In the genomic region with DNA sequence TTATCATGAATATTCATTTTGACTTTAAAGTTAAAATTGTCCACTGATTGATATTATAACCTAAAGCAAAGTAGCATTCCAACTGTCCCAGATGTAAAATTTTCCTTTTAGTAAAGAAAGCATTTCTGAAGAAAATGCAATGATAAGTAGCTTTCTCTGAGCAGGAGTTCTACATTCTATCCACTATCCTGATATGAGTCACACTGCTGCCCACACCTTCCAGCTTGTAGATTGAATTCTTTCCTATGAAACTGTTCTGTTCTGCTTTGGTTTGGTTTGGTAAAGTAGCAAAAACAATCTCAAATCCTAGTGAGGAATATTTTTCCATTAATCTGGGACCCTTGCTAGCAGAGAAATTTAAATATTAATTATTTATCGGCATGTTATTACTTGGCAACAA, we compare ENCODE assay signal across 22 mouse cellular contexts.
DNase-seq lines count a peak whose midpoint lies in the region; ATAC-seq lines count a peak whose summit lies in the region.
"Had no signal": no experiment of that assay in that cellular context is flagged by ENCODE, and none has a peak within 500 bp of the region (broad histone marks: within the 10 kb centered on the region; RNA-seq: fewer than 3 reads in every experiment).

No protein-coding gene starts in this region.

- H3K36me3 ChIP-seq in forebrain, embryonic 12.5 days (replicated peaks), result no peaks in the 10 kb centered on the region
- H3K36me3 ChIP-seq: embryonic facial prominence, embryonic 12.5 days; embryonic facial prominence, embryonic 15.5 days; forebrain, embryonic 15.5 days; hindbrain, embryonic 12.5 days; hindbrain, embryonic 15.5 days had no signal

- no peaks in the 10 kb centered on the region for H3K27me3 ChIP-seq in forebrain, embryonic 12.5 days
- H3K27me3 ChIP-seq: embryonic facial prominence, embryonic 12.5 days; embryonic facial prominence, embryonic 15.5 days; forebrain, embryonic 15.5 days; hindbrain, embryonic 12.5 days; hindbrain, embryonic 15.5 days had no signal

- 95% methylated on average over 1 of the region's 1 CpGs for WGBS in forebrain, embryonic 12.5 days

- peak; percentile 11 for DNase-seq in left cerebral cortex, adult 11 months (ENCODE audit: low spot score)
- no peak for DNase-seq in left cerebral cortex, postnatal 4 days
- DNase-seq in right cerebral cortex, adult 18-20 months, result peak; percentile 21
- DNase-seq in right cerebral cortex, postnatal 14 days, result no peak
- peak; percentile 64 for DNase-seq in brain, adult 2 months (ENCODE audit: low read depth, low spot score)
- DNase-seq: adrenal gland, adult 8-10 months; adrenal gland, postnatal 25 days; cerebellum, adult 18-20 months; cerebellum, adult 9-10 months; cerebellum, postnatal 14 days; gastrocnemius, adult 2 months; gastrocnemius, postnatal 14 days; heart, adult 11 months had no signal

- intact Hi-C loops in left cerebral cortex, postnatal 4 days (cut with DNase I), result no loop called here

- H3K4me1 ChIP-seq in forebrain, embryonic 12.5 days, result no peaks in the 10 kb centered on the region
- H3K4me1 ChIP-seq: embryonic facial prominence, embryonic 12.5 days; embryonic facial prominence, embryonic 15.5 days; forebrain, embryonic 15.5 days; hindbrain, embryonic 12.5 days; hindbrain, embryonic 15.5 days had no signal

- H3K9ac ChIP-seq in forebrain, embryonic 12.5 days, result no peak overlapping the region
- H3K9ac ChIP-seq: embryonic facial prominence, embryonic 12.5 days; embryonic facial prominence, embryonic 15.5 days; forebrain, embryonic 15.5 days; hindbrain, embryonic 12.5 days; hindbrain, embryonic 15.5 days had no signal

- H3K27ac ChIP-seq in forebrain, embryonic 12.5 days, result no peak overlapping the region
- H3K27ac ChIP-seq: embryonic facial prominence, embryonic 12.5 days; embryonic facial prominence, embryonic 15.5 days; forebrain, embryonic 15.5 days; gastrocnemius, adult 2 months; hindbrain, embryonic 12.5 days; hindbrain, embryonic 15.5 days had no signal

- H3K4me2 ChIP-seq in forebrain, embryonic 12.5 days, result no peak overlapping the region
- H3K4me2 ChIP-seq: embryonic facial prominence, embryonic 12.5 days; embryonic facial prominence, embryonic 15.5 days; forebrain, embryonic 15.5 days; heart, embryonic 11.5 days; hindbrain, embryonic 12.5 days; hindbrain, embryonic 15.5 days had no signal

- no peak overlapping the region for H3K4me3 ChIP-seq in forebrain, embryonic 12.5 days (replicated peaks)
- H3K4me3 ChIP-seq: embryonic facial prominence, embryonic 12.5 days; embryonic facial prominence, embryonic 15.5 days; forebrain, embryonic 15.5 days; gastrocnemius, adult 2 months; hindbrain, embryonic 12.5 days; hindbrain, embryonic 15.5 days had no signal

- ATAC-seq in forebrain, embryonic 12.5 days (ENCODE audit: low FRiP score), result no peak
- ATAC-seq: activated CD4-positive, CD25-positive, alpha-beta regulatory T cell, adult 4 months; CD4-positive, CD25-positive, alpha-beta regulatory T cell, adult 4 months; forebrain, embryonic 15.5 days had no signal

- H3K9me3 ChIP-seq in forebrain, embryonic 12.5 days, result no peaks in the 10 kb centered on the region
- H3K9me3 ChIP-seq: embryonic facial prominence, embryonic 12.5 days; embryonic facial prominence, embryonic 15.5 days; forebrain, embryonic 15.5 days; hindbrain, embryonic 12.5 days; hindbrain, embryonic 15.5 days had no signal

Comparison
In these comparisons a context has a peak if more than half of its experiments do, and no peak if none do; other contexts are left out.
1. DNase-seq: peak in left cerebral cortex, adult 11 months (single experiment), right cerebral cortex, adult 18-20 months (single experiment) and brain, adult 2 months (single experiment); none in left cerebral cortex, postnatal 4 days (single experiment) and right cerebral cortex, postnatal 14 days (single experiment).